Mouse (Mus musculus): ENCODE data around the gene Lpcat4. TPM values are rescaled to one million over a fixed set of nuclear protein-coding genes. Genes with fewer than 3 reads are reported as not detected.

Lpcat4 gene
- polyA plus RNA-seq, 1 experiment from 2014 or later, result 18.6 TPM

- Histone ChIP-seq H3K36me3 (peaks cover 5% of the 10 kb centered on the region; the same call in 1 of the 2 replicates), H3K4me3 (no peak overlapping the region), H3K4me2 (peak overlapping the region; percentile 83; the same call in 1 of the 2 replicates), H3K4me1 (replicated peaks) (peaks cover 14% of the 10 kb centered on the region), H3K27ac (ENCODE audit: poor library complexity, severe bottlenecking) (no peak overlapping the region), H3K9ac (no peak overlapping the region), H3K27me3 (replicated peaks) (no peaks in the 10 kb centered on the region), H3K9me3 (replicated peaks) (no peaks in the 10 kb centered on the region)
- no peak for ATAC-seq (ENCODE audit: insufficient number of reproducible peaks, low FRiP score)
- 4% methylated on average over 4 of the region's 4 CpGs for WGBS
Observed at GRCm38 (mm10) chr2:112238006-112238405, 1.3 kb upstream of the Lpcat4 start.

- Histone ChIP-seq H3K27me3 (replicated peaks) (no peaks in the 10 kb centered on the region), H3K4me2 (peak overlapping the region; percentile 83), H3K27ac (ENCODE audit: poor library complexity, severe bottlenecking) (peak overlapping the region; percentile 89), H3K9me3 (replicated peaks) (no peaks in the 10 kb centered on the region), H3K9ac (peak overlapping the region; percentile 85), H3K36me3 (peaks cover 22% of the 10 kb centered on the region), H3K4me1 (replicated peaks) (peaks cover 14% of the 10 kb centered on the region), H3K4me3 (peak overlapping the region; percentile 87)
- under 1% methylated on average over 28 of the region's 28 CpGs for WGBS
- peak; percentile 27; the same call in 1 of the 2 replicates for ATAC-seq (ENCODE audit: insufficient number of reproducible peaks, low FRiP score)
Observed at GRCm38 (mm10) chr2:112239935-112240721, 860 bp downstream of the Lpcat4 start.

- Histone ChIP-seq H3K9me3 (replicated peaks) (no peaks in the 10 kb centered on the region), H3K4me1 (replicated peaks) (peaks cover 14% of the 10 kb centered on the region), H3K27me3 (replicated peaks) (no peaks in the 10 kb centered on the region), H3K4me2 (no peak overlapping the region), H3K9ac (no peak overlapping the region), H3K4me3 (no peak overlapping the region), H3K27ac (ENCODE audit: poor library complexity, severe bottlenecking) (no peak overlapping the region), H3K36me3 (peaks cover 33% of the 10 kb centered on the region)
- WGBS, result 76% methylated on average over 14 of the region's 14 CpGs
- no peak for ATAC-seq (ENCODE audit: insufficient number of reproducible peaks, low FRiP score)
Observed at GRCm38 (mm10) chr2:112241787-112242186, 2.5 kb downstream of the Lpcat4 start.

GRCm38 (mm10) chr2:112245307-112245706 is 6.0 kb downstream of the Lpcat4 start:
- WGBS, result 87% methylated on average over 5 of the region's 5 CpGs
- Histone ChIP-seq H3K27me3 (replicated peaks) (no peaks in the 10 kb centered on the region), H3K4me1 (replicated peaks) (peaks cover 9% of the 10 kb centered on the region), H3K36me3 (peaks cover 33% of the 10 kb centered on the region), H3K9ac (no peak overlapping the region), H3K4me3 (no peak overlapping the region), H3K9me3 (replicated peaks) (no peaks in the 10 kb centered on the region), H3K27ac (ENCODE audit: poor library complexity, severe bottlenecking) (no peak overlapping the region), H3K4me2 (no peak overlapping the region)
- ATAC-seq (ENCODE audit: insufficient number of reproducible peaks, low FRiP score), result no peak

DNA sequence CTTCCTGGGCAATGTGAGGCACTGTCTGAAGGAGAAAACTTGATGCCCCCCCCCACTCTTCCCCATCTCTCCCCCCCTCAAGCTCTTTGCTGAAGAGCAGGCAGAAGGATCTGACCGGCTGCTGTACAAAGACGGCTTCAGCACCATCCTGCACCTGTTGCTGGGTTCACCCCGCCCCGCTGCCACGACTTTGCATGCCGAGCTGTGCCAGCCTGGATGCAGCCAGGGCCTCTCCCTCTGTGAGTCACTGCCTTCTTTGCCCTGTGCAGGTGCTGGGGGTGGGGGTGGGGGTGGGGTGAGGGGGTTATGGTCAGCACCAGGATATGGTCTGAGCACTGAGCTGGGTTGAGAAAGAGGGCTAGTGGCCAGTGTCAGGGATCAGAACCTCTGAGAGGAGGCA is 6.9 kb downstream of the Lpcat4 start:
- no peak; the same call in 1 of the 2 replicates for ATAC-seq (ENCODE audit: insufficient number of reproducible peaks, low FRiP score)
- Histone ChIP-seq H3K36me3 (peaks cover 33% of the 10 kb centered on the region), H3K4me2 (no peak overlapping the region), H3K4me3 (no peak overlapping the region), H3K9me3 (replicated peaks) (no peaks in the 10 kb centered on the region), H3K4me1 (replicated peaks) (0 out of 2 replicates have a peak, but pooled peaks cover under 1% of the 10 kb centered on the region), H3K27me3 (replicated peaks) (no peaks in the 10 kb centered on the region), H3K27ac (ENCODE audit: poor library complexity, severe bottlenecking) (no peak overlapping the region), H3K9ac (no peak overlapping the region)
- WGBS, result 88% methylated on average over 6 of the region's 6 CpGs

- no peak for ATAC-seq (ENCODE audit: insufficient number of reproducible peaks, low FRiP score)
- no peak overlapping the region for H3K4me2 ChIP-seq
- WGBS, result 72% methylated on average over 10 of the region's 10 CpGs
- no peak overlapping the region for H3K27ac ChIP-seq (ENCODE audit: poor library complexity, severe bottlenecking)
- H3K36me3 ChIP-seq, result peaks cover 33% of the 10 kb centered on the region
- H3K4me1 ChIP-seq (replicated peaks), result no peaks in the 10 kb centered on the region
- H3K9me3 ChIP-seq (replicated peaks), result no peaks in the 10 kb centered on the region
- no peak overlapping the region for H3K4me3 ChIP-seq
- no peak overlapping the region for H3K9ac ChIP-seq
- no peaks in the 10 kb centered on the region for H3K27me3 ChIP-seq (replicated peaks)
Observed at GRCm38 (mm10) chr2:112247323-112247722, 8.1 kb downstream of the Lpcat4 start.

- H3K9ac ChIP-seq, result no peak overlapping the region
- no peak overlapping the region for H3K27ac ChIP-seq (ENCODE audit: poor library complexity, severe bottlenecking)
- no peak for ATAC-seq (ENCODE audit: insufficient number of reproducible peaks, low FRiP score)
- H3K4me1 ChIP-seq (replicated peaks), result no peaks in the 10 kb centered on the region
- H3K4me3 ChIP-seq, result no peak overlapping the region
- H3K9me3 ChIP-seq (replicated peaks), result no peaks in the 10 kb centered on the region
- no peaks in the 10 kb centered on the region for H3K27me3 ChIP-seq (replicated peaks)
- peaks cover 11% of the 10 kb centered on the region for H3K36me3 ChIP-seq
- no peak overlapping the region for H3K4me2 ChIP-seq
- 79% methylated on average over 10 of the region's 10 CpGs for WGBS
Observed at GRCm38 (mm10) chr2:112249780-112250453, 10.6 kb downstream of the Lpcat4 start.

GRCm38 (mm10) chr2:112254675-112255515 is 15.6 kb downstream of the Lpcat4 start:
- no peak overlapping the region for H3K9ac ChIP-seq
- WGBS, result 65% methylated on average over 7 of the region's 7 CpGs
- no peak overlapping the region for H3K4me2 ChIP-seq
- H3K27ac ChIP-seq (ENCODE audit: poor library complexity, severe bottlenecking), result no peak overlapping the region
- no peaks in the 10 kb centered on the region for H3K36me3 ChIP-seq
- ATAC-seq (ENCODE audit: insufficient number of reproducible peaks, low FRiP score), result no peak
- no peaks in the 10 kb centered on the region for H3K27me3 ChIP-seq (replicated peaks)
- H3K9me3 ChIP-seq (replicated peaks), result no peaks in the 10 kb centered on the region
- no peak overlapping the region for H3K4me3 ChIP-seq
- no peaks in the 10 kb centered on the region for H3K4me1 ChIP-seq (replicated peaks)

DNA sequence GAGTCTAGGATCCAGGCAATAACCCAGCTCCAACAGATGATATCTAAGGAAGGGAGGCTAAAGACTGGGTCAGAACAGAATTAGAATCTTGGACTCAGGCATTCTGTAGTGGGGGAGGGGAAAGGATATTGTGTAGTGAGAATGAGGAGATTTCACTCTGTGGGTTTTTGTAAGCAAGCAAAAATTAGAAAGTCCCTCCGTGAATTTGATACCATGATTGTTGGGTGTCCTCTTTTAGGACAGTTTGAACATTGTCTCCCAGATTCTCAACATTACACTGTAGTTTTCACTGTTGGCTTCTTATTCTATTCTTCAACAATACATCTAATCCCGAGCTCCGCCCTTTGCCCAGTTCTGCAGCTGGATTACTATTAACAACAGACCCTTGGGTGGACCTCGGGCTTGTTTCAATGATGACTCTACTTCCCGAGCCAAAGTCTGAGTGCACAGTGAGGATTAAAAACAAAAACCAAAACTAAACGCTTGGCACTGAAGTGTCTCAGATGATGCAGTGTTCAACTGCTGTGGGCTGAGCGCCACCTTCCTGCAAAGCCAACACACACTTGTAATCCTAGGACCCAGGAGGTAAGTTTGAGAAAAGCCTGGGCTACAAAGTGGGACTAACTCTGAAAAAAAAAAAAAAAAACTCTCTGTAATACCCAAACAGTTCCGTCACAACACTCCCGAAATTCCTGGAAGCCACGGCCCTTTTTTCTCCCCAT is 20.1 kb downstream of the Lpcat4 start, which contains the start of gene Nutm1:
Nutm1 (minus strand) TSS at position 51 of the 722 bp plus-strand sequence.
- Histone ChIP-seq H3K9ac (no peak within 1 kb of the TSS), H3K4me1 (replicated peaks) (peaks cover 15% of the 10 kb centered on the region), H3K36me3 (no peaks in the 10 kb centered on the region), H3K27me3 (replicated peaks) (no peaks in the 10 kb centered on the region), H3K4me2 (no peak within 1 kb of the TSS), H3K27ac (ENCODE audit: poor library complexity, severe bottlenecking) (no peak within 1 kb of the TSS), H3K4me3 (no peak within 1 kb of the TSS), H3K9me3 (replicated peaks) (no peaks in the 10 kb centered on the region)
- 67% methylated on average over 10 of the region's 10 CpGs for WGBS
- no peak for ATAC-seq (ENCODE audit: insufficient number of reproducible peaks, low FRiP score)

DNA sequence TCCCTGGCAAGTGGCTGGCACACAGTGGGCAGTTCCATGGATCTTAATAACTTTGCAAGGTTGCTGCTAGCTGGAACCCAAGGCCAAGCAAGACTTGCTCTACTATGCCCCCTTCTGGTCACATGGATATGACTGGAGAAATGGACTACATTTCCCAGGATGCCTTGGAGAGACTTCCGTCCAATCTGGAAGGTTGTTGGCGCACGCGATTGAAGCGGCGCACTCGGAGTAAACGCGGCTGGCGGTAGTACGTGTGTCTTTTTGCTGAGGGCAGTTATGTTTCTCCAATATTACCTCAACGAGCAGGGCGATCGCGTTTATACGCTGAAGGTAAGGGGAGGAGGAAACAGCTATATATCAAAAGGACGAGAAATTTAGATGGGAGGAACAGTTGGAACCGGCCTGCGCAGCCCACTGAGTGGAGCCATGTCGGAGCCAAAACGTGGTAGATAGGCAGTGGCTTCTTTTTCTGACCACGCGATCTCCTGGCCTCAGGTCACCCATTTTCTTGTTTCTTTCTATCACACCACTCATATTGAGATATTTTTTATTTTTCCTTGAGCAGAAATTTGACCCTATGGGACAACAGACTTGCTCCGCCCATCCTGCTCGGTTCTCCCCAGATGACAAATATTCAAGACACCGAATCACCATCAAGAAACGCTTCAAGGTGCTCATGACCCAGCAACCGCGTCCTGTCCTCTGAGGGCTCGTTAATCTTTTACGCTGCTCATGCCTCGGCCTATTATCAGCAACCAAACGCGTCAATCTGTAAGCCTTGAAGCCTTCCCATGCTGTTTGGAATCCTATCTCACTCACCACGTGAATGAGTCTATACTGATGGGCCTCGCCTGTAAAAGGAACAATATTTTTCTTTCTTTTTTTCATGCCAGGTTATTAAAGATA is 22.7 kb downstream of the Lpcat4 start, which contains the start of gene Nop10:
Nop10 (plus strand) TSS at position 179 of the 906 bp plus-strand sequence.
- Histone ChIP-seq H3K27ac (ENCODE audit: poor library complexity, severe bottlenecking) (peak within 1 kb of the TSS; percentile 61), H3K9ac (peak within 1 kb of the TSS; percentile 72), H3K4me1 (replicated peaks) (peaks cover 19% of the 10 kb centered on the region), H3K36me3 (no peaks in the 10 kb centered on the region), H3K27me3 (replicated peaks) (no peaks in the 10 kb centered on the region), H3K4me2 (peak within 1 kb of the TSS; percentile 69), H3K9me3 (replicated peaks) (no peaks in the 10 kb centered on the region), H3K4me3 (peak within 1 kb of the TSS; percentile 68)
- under 1% methylated on average over 36 of the region's 36 CpGs for WGBS
- peak; percentile 57 for ATAC-seq (ENCODE audit: insufficient number of reproducible peaks, low FRiP score)
